Mouse (Mus musculus) kidney, adult 2 months (tissue): ENCODE measurements around the gene Cbfa2t3. TPM values are rescaled to one million over a fixed set of nuclear protein-coding genes. Genes with fewer than 3 reads are reported as not detected.

Experiments
- DNase-seq: peaks from one replicate; pipeline ENCODE4 v3.0.0; 2021
- H3K27ac ChIP-seq: fragments of 200-500 bp; 2 replicates; pipeline ENCODE4 v1.5.1; 2012; ENCODE audit warnings: low read depth, low read length, control low read depth, inconsistent platforms; ENCODE audit not compliant: insufficient read depth
- H3K27me3 ChIP-seq: fragments of 200-500 bp; replicated peaks from 2 replicates; pipeline ENCODE4 v1.6.1; 2012; ENCODE audit warnings: mild to moderate bottlenecking, moderate library complexity, low read length, inconsistent platforms; ENCODE audit not compliant: control insufficient read depth, insufficient read depth
- H3K36me3 ChIP-seq: fragments of 200-500 bp; 2 replicates; pipeline ENCODE4 v1.6.1; 2012; ENCODE audit warnings: mild to moderate bottlenecking, moderate library complexity, low read length, inconsistent platforms; ENCODE audit not compliant: control insufficient read depth, insufficient read depth
- H3K4me1 ChIP-seq: fragments of 200-500 bp; 2 replicates; pipeline ENCODE4 v1.6.1; 2011; ENCODE audit warnings: low read length; ENCODE audit not compliant: control insufficient read depth, insufficient read depth
- H3K4me3 ChIP-seq: fragments of 200-500 bp; 2 replicates; pipeline ENCODE4 v1.5.1; 2011; ENCODE audit warnings: mild to moderate bottlenecking, low read depth, low read length, control low read depth; ENCODE audit not compliant: insufficient read depth
- CTCF ChIP-seq: fragments of 200-500 bp; conservative IDR thresholded peaks from 2 replicates; pipeline ENCODE4 v1.5.1; 2011; ENCODE audit warnings: low read depth, mild to moderate bottlenecking, control low read depth, low read length, moderate library complexity, mixed read lengths; ENCODE audit not compliant: insufficient read depth, insufficient read length
- POLR2A ChIP-seq: fragments of 200-500 bp; IDR thresholded peaks from one replicate; pipeline ENCODE4 v1.6.1; 2011; ENCODE audit warnings: low read depth, low read length, control low read depth
- WGBS: fragments of 180-500 bp; shearing (Covaris S2); methylation state at CpG from one replicate; pipeline ENCODE4 v1.1.7; 2018; 5-methylcytosine and 5-hydroxymethylcytosine counted together
- polyA plus RNA-seq: library from polyadenylated mRNA; depleted of rRNA; stranded (reverse); fragments of >200 nt; gene quantifications from 2 replicates; pipeline ENCODE4 v1.2.3, GENCODE M21; 2012

The Cbfa2t3 gene
- polyA plus RNA-seq, 1 experiment: 6.7 TPM

DNA sequence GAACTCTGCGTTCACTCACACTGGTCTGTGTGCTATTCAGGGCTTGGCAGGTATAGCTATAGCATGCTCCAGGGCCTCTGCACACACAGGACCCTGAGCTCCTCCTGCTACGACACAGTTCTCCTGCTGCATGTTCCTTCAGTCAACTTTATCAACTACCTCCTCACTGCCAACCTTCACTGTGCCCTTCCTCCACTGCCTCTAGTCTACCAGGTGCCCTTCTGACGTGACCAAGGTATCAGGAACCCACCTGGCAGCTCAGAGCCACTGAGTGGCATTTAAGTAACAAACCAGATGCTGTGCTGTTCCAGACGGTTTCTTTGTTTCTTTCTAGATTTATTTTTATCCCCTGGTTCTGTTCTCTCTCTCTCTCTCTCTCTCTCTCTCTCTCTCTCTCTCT, 8.3 kb upstream of the Cbfa2t3 start:
- no peak overlapping the region for H3K4me3 ChIP-seq
- 71% methylated on average over 4 of the region's 4 CpGs for WGBS
- H3K27ac ChIP-seq: no peak overlapping the region
- DNase-seq: no peak
- no peaks in the 10 kb centered on the region for H3K36me3 ChIP-seq
- TF ChIP-seq POLR2A (no peak), CTCF (no peak)
- no peaks in the 10 kb centered on the region for H3K27me3 ChIP-seq
- peaks cover 2% of the 10 kb centered on the region; the same call in 1 of the 2 replicates for H3K4me1 ChIP-seq

DNA sequence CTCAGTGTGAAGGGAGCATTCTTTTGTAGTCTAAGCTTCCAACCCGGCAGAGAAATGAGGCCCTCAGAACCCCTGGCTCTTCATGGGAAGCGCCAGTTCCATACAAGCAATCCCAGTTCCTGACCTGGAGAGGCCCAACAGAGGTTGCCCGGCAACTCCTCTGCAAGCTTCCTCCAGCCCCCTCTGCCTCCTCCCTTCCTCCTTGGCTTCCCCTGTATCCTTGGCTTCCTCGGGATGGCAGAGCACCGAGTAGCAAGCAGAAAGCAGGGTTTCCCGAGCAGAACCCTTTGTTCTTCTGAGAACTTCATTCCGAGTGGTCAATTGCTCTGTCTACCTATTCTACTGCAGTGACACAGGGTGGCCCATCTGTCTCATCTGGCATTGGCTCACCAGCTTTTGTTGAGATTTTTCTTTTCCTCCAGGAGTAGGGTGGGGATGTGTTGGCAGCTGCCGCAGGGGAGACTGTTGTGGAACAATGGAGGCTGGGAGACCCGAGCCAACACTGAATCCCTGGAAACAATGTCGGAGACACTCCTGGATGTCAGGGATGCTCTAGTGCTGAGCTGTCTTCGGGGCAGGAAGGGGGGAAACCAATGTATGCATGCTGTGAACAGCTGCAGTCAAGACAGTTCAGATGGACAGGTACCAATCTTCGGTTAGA, 7.1 kb upstream of the Cbfa2t3 start:
- H3K36me3 ChIP-seq: no peaks in the 10 kb centered on the region
- TF ChIP-seq CTCF (no peak), POLR2A (no peak)
- no peak overlapping the region for H3K27ac ChIP-seq
- no peak for DNase-seq
- no peaks in the 10 kb centered on the region for H3K27me3 ChIP-seq
- peaks cover 2% of the 10 kb centered on the region; the same call in 1 of the 2 replicates for H3K4me1 ChIP-seq
- H3K4me3 ChIP-seq: no peak overlapping the region
- WGBS: 39% methylated on average over 12 of the region's 12 CpGs

DNA sequence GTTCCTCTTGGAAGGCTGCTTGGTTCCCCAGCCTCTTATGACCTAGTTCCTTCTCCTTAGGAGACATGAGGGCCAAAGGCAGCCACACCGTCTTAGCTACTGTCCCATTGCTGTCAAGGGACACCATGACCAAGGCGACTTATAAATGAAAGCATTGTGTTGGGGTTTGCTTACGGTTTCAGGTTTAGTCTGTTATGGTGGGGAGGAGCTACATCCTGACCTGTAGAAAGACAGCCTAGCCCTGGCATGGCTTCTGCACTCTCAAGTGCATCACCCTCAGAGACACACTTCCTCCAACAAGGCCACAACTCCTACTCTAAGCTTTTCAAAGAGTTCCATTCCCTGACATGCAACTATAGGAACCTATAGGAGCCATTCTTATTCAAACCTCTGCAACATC, 5.7 kb upstream of the Cbfa2t3 start:
- no peaks in the 10 kb centered on the region for H3K36me3 ChIP-seq
- H3K4me1 ChIP-seq: peaks cover 2% of the 10 kb centered on the region; the same call in 1 of the 2 replicates
- DNase-seq: no peak
- no peaks in the 10 kb centered on the region for H3K27me3 ChIP-seq
- no peak overlapping the region for H3K27ac ChIP-seq
- no peak overlapping the region for H3K4me3 ChIP-seq
- no peak for TF ChIP-seq CTCF
- no peak for TF ChIP-seq POLR2A
- WGBS: 87% methylated on average over 3 of the region's 3 CpGs

DNA sequence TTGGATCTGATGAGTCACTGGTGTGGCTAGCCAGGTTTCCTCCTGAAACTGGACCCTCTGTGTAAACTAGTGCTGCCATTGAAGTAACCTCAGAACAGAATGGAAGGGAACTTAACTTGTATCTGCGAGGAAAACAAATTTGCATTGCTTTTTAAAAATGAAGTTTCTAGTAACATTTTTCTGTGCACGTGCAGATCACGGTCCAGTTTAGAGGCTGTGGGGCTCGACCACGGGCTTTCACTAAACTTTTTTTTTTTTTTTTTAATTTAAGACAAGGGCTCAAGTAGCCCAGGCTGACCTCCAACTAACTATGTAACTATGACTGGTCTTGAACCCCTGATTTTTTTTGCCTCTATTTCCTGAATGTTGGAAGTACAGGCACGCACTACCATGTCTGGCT, 4.0 kb upstream of the Cbfa2t3 start:
- no peak for DNase-seq
- TF ChIP-seq CTCF (no peak), POLR2A (no peak)
- no peaks in the 10 kb centered on the region for H3K36me3 ChIP-seq
- peaks cover 2% of the 10 kb centered on the region; the same call in 1 of the 2 replicates for H3K4me1 ChIP-seq
- H3K27ac ChIP-seq: no peak overlapping the region
- 84% methylated on average over 6 of the region's 6 CpGs for WGBS
- H3K4me3 ChIP-seq: no peak overlapping the region
- H3K27me3 ChIP-seq: no peaks in the 10 kb centered on the region

DNA sequence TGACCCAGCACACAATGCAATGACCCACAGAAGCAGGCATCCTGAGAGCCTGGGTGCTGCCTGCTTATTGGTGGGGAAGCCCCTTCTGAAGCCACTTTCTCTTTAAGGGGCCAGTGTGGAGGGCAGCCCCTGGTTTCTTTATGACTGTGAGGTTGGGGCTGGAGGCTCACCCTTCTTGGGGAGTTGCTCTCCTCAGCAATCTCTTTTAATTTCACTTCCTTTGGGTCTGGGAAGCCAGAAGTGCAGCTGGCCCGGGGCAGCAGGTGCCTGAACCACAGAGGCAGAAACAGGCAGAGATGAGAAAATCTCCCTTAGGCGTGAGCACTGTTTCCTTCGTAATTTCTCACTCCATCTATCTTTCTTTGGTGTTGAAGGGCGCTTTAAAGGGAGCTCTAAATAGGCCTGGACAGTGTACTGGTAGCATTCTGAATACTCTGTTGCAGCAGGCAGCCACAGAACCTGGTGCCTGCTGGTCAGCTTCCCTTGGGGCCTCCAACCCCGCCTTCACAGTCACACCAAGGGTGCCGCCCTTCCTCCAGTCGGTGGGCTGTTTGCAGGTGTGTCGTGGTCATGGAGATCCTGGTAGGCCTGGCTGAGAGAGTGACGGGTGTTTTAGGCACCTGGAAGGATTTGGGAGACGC, 3.5 kb upstream of the Cbfa2t3 start:
- no peaks in the 10 kb centered on the region for H3K27me3 ChIP-seq
- no peak for DNase-seq
- no peak overlapping the region for H3K27ac ChIP-seq
- no peaks in the 10 kb centered on the region for H3K36me3 ChIP-seq
- WGBS: 64% methylated on average over 10 of the region's 10 CpGs
- peaks cover 2% of the 10 kb centered on the region for H3K4me1 ChIP-seq
- TF ChIP-seq POLR2A (no peak), CTCF (no peak)
- H3K4me3 ChIP-seq: no peak overlapping the region

DNA sequence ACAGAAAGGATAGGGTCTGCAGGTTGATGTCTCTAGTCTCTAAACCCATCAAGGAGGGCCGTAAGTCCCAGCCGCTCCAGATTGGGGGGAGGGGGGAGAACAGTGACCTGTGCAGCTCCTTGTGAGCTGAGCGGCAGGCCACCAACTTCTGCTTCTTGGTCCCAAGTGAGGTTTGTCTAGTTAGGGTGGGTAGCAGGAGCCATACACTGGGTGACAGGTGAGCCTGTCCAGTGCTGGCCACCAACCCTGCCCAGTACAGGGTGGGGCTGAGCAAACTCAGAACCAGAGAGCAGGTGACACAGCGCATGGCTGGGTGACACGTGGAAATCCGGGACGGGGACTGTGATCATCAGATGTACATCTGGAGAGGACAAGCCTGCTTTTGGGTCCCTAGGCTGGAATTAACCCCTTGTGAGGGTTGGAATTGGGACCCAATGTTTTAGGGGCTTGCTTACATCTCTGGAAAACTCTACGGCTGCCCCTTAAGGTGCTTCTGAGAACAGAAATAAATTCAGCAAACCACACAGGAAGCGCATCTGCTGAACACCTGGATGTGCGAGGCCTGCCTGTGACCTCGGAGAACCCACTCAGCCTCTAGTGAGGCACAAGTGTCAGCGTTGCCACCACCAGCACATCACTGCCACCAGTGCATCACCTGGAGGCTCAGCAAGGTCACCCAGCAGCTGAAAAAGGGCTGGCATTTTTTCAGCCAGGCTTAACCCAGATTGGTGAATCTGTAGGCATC, 2.7 kb upstream of the Cbfa2t3 start:
- TF ChIP-seq POLR2A: no peak
- no peak for DNase-seq
- H3K27ac ChIP-seq: no peak overlapping the region
- no peaks in the 10 kb centered on the region for H3K36me3 ChIP-seq
- no peaks in the 10 kb centered on the region for H3K27me3 ChIP-seq
- H3K4me1 ChIP-seq: peaks cover 2% of the 10 kb centered on the region
- H3K4me3 ChIP-seq: no peak overlapping the region
- 84% methylated on average over 12 of the region's 12 CpGs for WGBS

DNA sequence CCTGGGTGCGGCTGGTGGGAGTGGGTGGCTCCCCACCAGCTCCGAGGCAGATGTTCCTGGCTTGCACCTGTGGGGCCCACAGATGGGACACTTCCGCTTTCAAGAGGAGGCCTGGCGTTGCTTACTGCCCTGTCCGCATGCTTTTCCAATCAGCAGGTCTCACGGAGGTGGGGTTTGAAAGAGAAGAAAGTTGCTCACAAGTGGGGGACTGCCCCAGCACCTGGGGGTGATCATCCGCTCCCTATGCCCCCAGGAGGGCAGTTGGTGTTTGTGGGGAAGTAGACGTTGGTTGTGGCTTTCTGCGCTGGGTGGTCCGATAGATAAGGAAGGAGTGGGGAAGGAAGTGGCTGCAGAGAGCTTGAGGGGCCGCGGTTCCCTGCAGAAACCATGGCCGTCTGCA, 1.7 kb upstream of the Cbfa2t3 start:
- Histone ChIP-seq H3K4me3 (no peak overlapping the region), H3K36me3 (no peaks in the 10 kb centered on the region), H3K27me3 (no peaks in the 10 kb centered on the region), H3K27ac (no peak overlapping the region), H3K4me1 (no peaks in the 10 kb centered on the region; the same call in none of the 2 replicates)
- 79% methylated on average over 13 of the region's 13 CpGs for WGBS
- no peak for DNase-seq
- TF ChIP-seq CTCF (no peak), POLR2A (no peak)
